Mouse (Mus musculus) ES-E14 (cell line): ENCODE measurements at regions not wholly inside any gene's neighbourhood (a gene's known extent, or its start where the extent isn't known, plus 50 kb on each side); places are given as distances from the start of the nearest gene placed in this dataset.

Source experiments
- HCFC1 ChIP-seq: IDR thresholded peaks from 2 replicates; pipeline ENCODE4 v1.6.1; 2012; ENCODE audit warnings: low read length, inconsistent platforms, borderline replicate concordance; ENCODE audit not compliant: insufficient read depth
- MAFK ChIP-seq: IDR thresholded peaks from 2 replicates; pipeline ENCODE4 v1.6.1; 2014; ENCODE audit warnings: mild to moderate bottlenecking, low read depth, low read length, inconsistent platforms; ENCODE audit not compliant: insufficient read depth

GRCm38 (mm10) chr12:104614240-104614639 lies 137.5 kb downstream of the Dicer1 start:
- TF ChIP-seq HCFC1 (no peak), MAFK (no peak)
